8 mouse cellular contexts compared by ENCODE assay signal in genomic region chr17:23725999-23726757, GRCm38 (mm10). TPM values are rescaled to one million over a fixed set of nuclear protein-coding genes. Genes with fewer than 3 reads are reported as not detected.
DNase-seq lines count a peak whose midpoint lies in the region; ATAC-seq and TF ChIP-seq lines count a peak whose summit lies in the region.

Pkmyt1 (plus strand) TSS chr17:23726336.

- peak within 1 kb of the TSS; percentile 90 for H3K4me3 ChIP-seq in heart, embryonic 11.5 days (ENCODE audit: low read depth, low read length)
- peak within 1 kb of the TSS; percentile 84 for H3K4me3 ChIP-seq in kidney, embryonic 16.5 days (ENCODE audit: low read length)
- peak within 1 kb of the TSS; percentile 76 for H3K4me3 ChIP-seq in liver, adult 2 months (ENCODE audit: insufficient read depth, low read depth, low read length)
- peak within 1 kb of the TSS; percentile 40 for H3K4me3 ChIP-seq in myocyte

- H3ac ChIP-seq in myocyte (ENCODE audit: control insufficient read depth, insufficient read length) = peak within 1 kb of the TSS; percentile 65

- H3K79me2 ChIP-seq in liver, adult 2 months (ENCODE audit: control insufficient read depth, insufficient read depth, low read length) = no peaks in the 10 kb centered on the region
- H3K79me2 ChIP-seq in myocyte (ENCODE audit: control insufficient read depth, insufficient read depth) = no peaks in the 10 kb centered on the region

- peak within 1 kb of the TSS; percentile 95 for H3K27ac ChIP-seq in heart, embryonic 11.5 days (ENCODE audit: low read depth, low read length)
- peak within 1 kb of the TSS; percentile 90 for H3K27ac ChIP-seq in kidney, embryonic 16.5 days (ENCODE audit: low read length)
- peak within 1 kb of the TSS; percentile 39 for H3K27ac ChIP-seq in liver, adult 2 months (replicated peaks; ENCODE audit: insufficient read depth, low read depth, low read length)

- H3K9ac ChIP-seq in heart, embryonic 11.5 days (ENCODE audit: low read depth, low read length) = peak within 1 kb of the TSS; percentile 89
- peak within 1 kb of the TSS; percentile 86 for H3K9ac ChIP-seq in kidney, embryonic 16.5 days (replicated peaks; ENCODE audit: low read length)
- peak within 1 kb of the TSS; percentile 75 for H3K9ac ChIP-seq in liver, adult 2 months (ENCODE audit: low read depth, low read length)

- H3K9me3 ChIP-seq in heart, embryonic 11.5 days (replicated peaks; ENCODE audit: control insufficient read depth, low read length) = no peaks in the 10 kb centered on the region
- no peaks in the 10 kb centered on the region for H3K9me3 ChIP-seq in kidney, embryonic 16.5 days (ENCODE audit: low read length)

- WGBS in heart, embryonic 11.5 days (ENCODE audit: insufficient replicate concordance) = 1% methylated on average over 70 of the region's 73 CpGs
- WGBS in kidney, embryonic 16.5 days = 1% methylated on average over 72 of the region's 73 CpGs
- 1% methylated on average over 73 of the region's 73 CpGs for WGBS in liver, adult 2 months

- H3K27me3 ChIP-seq in heart, embryonic 11.5 days (ENCODE audit: control insufficient read depth, insufficient read depth, low read length) = no peaks in the 10 kb centered on the region
- H3K27me3 ChIP-seq in kidney, embryonic 16.5 days (ENCODE audit: insufficient read depth, low read length) = no peaks in the 10 kb centered on the region
- no peaks in the 10 kb centered on the region for H3K27me3 ChIP-seq in liver, adult 2 months (ENCODE audit: control insufficient read depth, insufficient read depth, low read length)
- no peaks in the 10 kb centered on the region for H3K27me3 ChIP-seq in myocyte (ENCODE audit: control insufficient read depth, insufficient read depth, insufficient read length)
- no peaks in the 10 kb centered on the region for H3K27me3 ChIP-seq in splenic B cell, adult 2 months (ENCODE audit: control insufficient read depth, insufficient read depth, low read length, poor library complexity, severe bottlenecking)

- H3K4me2 ChIP-seq in heart, embryonic 11.5 days = peak within 1 kb of the TSS; percentile 77
- H3K4me2 ChIP-seq in kidney, embryonic 16.5 days (replicated peaks; ENCODE audit: low read depth, low read length) = peak within 1 kb of the TSS; percentile 59
- H3K4me2 ChIP-seq in myocyte (ENCODE audit: low read depth) = peak within 1 kb of the TSS; percentile 90

- H3K36me3 ChIP-seq in heart, embryonic 11.5 days (ENCODE audit: control insufficient read depth, insufficient read depth, low read length) = no peaks in the 10 kb centered on the region
- H3K36me3 ChIP-seq in kidney, embryonic 16.5 days (ENCODE audit: insufficient read depth, low read length) = no peaks in the 10 kb centered on the region
- no peaks in the 10 kb centered on the region for H3K36me3 ChIP-seq in liver, adult 2 months (ENCODE audit: control insufficient read depth, insufficient read depth, low read length)
- no peaks in the 10 kb centered on the region for H3K36me3 ChIP-seq in myocyte (ENCODE audit: control insufficient read depth, insufficient read depth)
- H3K36me3 ChIP-seq in splenic B cell, adult 2 months (ENCODE audit: control insufficient read depth, insufficient read depth, low read length, poor library complexity, severe bottlenecking) = no peaks in the 10 kb centered on the region; the same call in 1 of the 2 replicates

- ATAC-seq in erythroblast, adult 5-6 weeks (replicated peaks; ENCODE audit: low FRiP score, poor library complexity, severe bottlenecking) = peak; percentile 93
- ATAC-seq in heart, embryonic 11.5 days (replicated peaks; ENCODE audit: insufficient number of reproducible peaks, low FRiP score, low TSS enrichment) = peak; percentile 94
- ATAC-seq in kidney, embryonic 16.5 days (ENCODE audit: low FRiP score, low TSS enrichment) = peak; percentile 93

- DNase-seq in B cell, adult 2 months = peak; percentile 98
- DNase-seq in brain, adult 2 months (ENCODE audit: low read depth, low spot score) = peak; percentile 97
- peak; percentile 73 for DNase-seq in liver, adult 2 months (ENCODE audit: extremely low read depth, low read depth, low spot score)
- peak; percentile 95 for DNase-seq in splenic B cell, adult 2 months (ENCODE audit: low read depth, low spot score)

- H3K4me1 ChIP-seq in heart, embryonic 11.5 days (ENCODE audit: control insufficient read depth, insufficient read depth, low read length) = peaks cover 3% of the 10 kb centered on the region; the same call in 1 of the 2 replicates
- H3K4me1 ChIP-seq in kidney, embryonic 16.5 days (ENCODE audit: insufficient read depth, low read length) = peaks cover 12% of the 10 kb centered on the region
- H3K4me1 ChIP-seq in liver, adult 2 months (ENCODE audit: control insufficient read depth, insufficient read depth, low read length) = 0 out of 2 replicates have a peak, but pooled peaks cover 3% of the 10 kb centered on the region

- peak; percentile 53 for TF ChIP-seq POLR2A in liver, adult 2 months (IDR thresholded peaks at IDR 0.05; ENCODE audit: extremely low read depth, insufficient read depth, low read length)
- peak; percentile 79 for TF ChIP-seq POLR2A in myocyte (IDR thresholded peaks at IDR 0.05; ENCODE audit: insufficient read length, low read depth)

- 0 out of 2 replicates have a peak, but pooled peaks have one; percentile 8 for TF ChIP-seq CTCF in liver, adult 2 months (IDR thresholded peaks at IDR 0.05; ENCODE audit: low read depth, low read length)

TF ChIP-seq in myocyte, 11 proteins besides CTCF, POLR2A, EP300 and RAD21:
- peak; percentile 88 for TF ChIP-seq POLR2AphosphoS2 (IDR thresholded peaks at IDR 0.05; ENCODE audit: insufficient read length, low read depth)
- no peak for TF ChIP-seq TCF12 (IDR thresholded peaks at IDR 0.05; ENCODE audit: insufficient read depth, poor library complexity, severe bottlenecking)
- TF ChIP-seq USF1 (IDR thresholded peaks at IDR 0.05; ENCODE audit: low read depth) = no peak
- no peak for TF ChIP-seq MYOG (IDR thresholded peaks at IDR 0.05; ENCODE audit: control insufficient read depth in 1 of 3, insufficient read depth in 1 of 3, insufficient read length in 2 of 3, low read depth in 2 of 3)
- peak; percentile 53 for TF ChIP-seq E2F4 (IDR thresholded peaks at IDR 0.05; ENCODE audit: insufficient read depth)
- peak; percentile 16 for TF ChIP-seq SRF (IDR thresholded peaks at IDR 0.05; ENCODE audit: control insufficient read depth, insufficient read length, low read depth)
- no peak for TF ChIP-seq MAX (IDR thresholded peaks at IDR 0.05; ENCODE audit: low read depth)
TF ChIP-seq in myocyte: peak in this region for 3.

RNA-seq across cellular contexts. Expression of gene Pkmyt1, which starts in this region (rescaled TPM):
- 10.0 and 14.2 TPM in 2 replicates for total RNA-seq in erythroblast, adult 5-6 weeks (2015; ENCODE audit: low replicate concordance)
- total RNA-seq in erythroblast, adult 5-6 weeks (2017; ENCODE audit: low replicate concordance) = 7.3 and 9.2 TPM in 2 replicates
- polyA plus RNA-seq in heart, embryonic 11.5 days (2014; fragmentation: Nextera tagmentation; extraction: Ambion mirVana) = 31.5 and 33.8 TPM in 2 replicates
- 53.0 and 56.2 TPM in 2 replicates for polyA plus RNA-seq in kidney, embryonic 16.5 days (2015; fragmentation: Nextera tagmentation; extraction: Ambion mirVana)
- 0.18 and 1.0 TPM in 2 replicates for total RNA-seq in liver, adult 2 months (2014; rRNA removed)
- polyA plus RNA-seq in liver, adult 2 months (2012; rRNA removed) = 1.6 and 2.6 TPM in 2 replicates
- 11.5 TPM for polyA plus RNA-seq in myocyte (2012; fragmentation: generic; extraction: Trizol)

Comparison
In these comparisons a context has a peak if more than half of its experiments do, and no peak if none do; other contexts are left out.
1. Peak in every context shown above with its lines: DNase-seq, ATAC-seq, H3K4me3 ChIP-seq and H3K27ac ChIP-seq.
2. H3K27ac ChIP-seq: peak in every context shown above with its lines; median percentile 95 in heart, embryonic 11.5 days; 90 in kidney, embryonic 16.5 days; 39 in liver, adult 2 months.
3. H3K4me3 ChIP-seq: peak in every context shown above with its lines; median percentile 90 in heart, embryonic 11.5 days; 84 in kidney, embryonic 16.5 days; 76 in liver, adult 2 months; 40 in myocyte.